Mouse (Mus musculus) midbrain, embryonic 12.5 days (tissue): ENCODE data around the gene C1qtnf5. TPM values are rescaled to one million over a fixed set of nuclear protein-coding genes. Genes with fewer than 3 reads are reported as not detected.

Source experiments
- ATAC-seq: fragments of 200-750 bp; cut with Nextera tagmentation; 2 replicates; pipeline ENCODE4 v1.8.0; 2017; ENCODE audit warnings: low read depth, moderate TSS enrichment, moderate library complexity; ENCODE audit not compliant: low FRiP score
- H3K27ac ChIP-seq: fragments of 300-500 bp; sonication (generic); replicated peaks from 2 replicates; pipeline ENCODE4 v1.5.1; 2016; ENCODE audit warnings: mild to moderate bottlenecking
- H3K27me3 ChIP-seq: fragments of 300-500 bp; sonication (generic); 2 replicates; pipeline ENCODE4 v1.6.1; 2016; ENCODE audit warnings: mild to moderate bottlenecking
- H3K36me3 ChIP-seq: fragments of 300-500 bp; sonication (generic); 2 replicates; pipeline ENCODE4 v1.6.1; 2016
- H3K4me1 ChIP-seq: fragments of 300-500 bp; sonication (generic); 2 replicates; pipeline ENCODE4 v1.6.1; 2016
- H3K4me2 ChIP-seq: fragments of 300-500 bp; sonication (generic); replicated peaks from 2 replicates; pipeline ENCODE4 v1.6.1; 2016; ENCODE audit warnings: mild to moderate bottlenecking, moderate library complexity
- H3K4me3 ChIP-seq: fragments of 300-500 bp; sonication (generic); 2 replicates; pipeline ENCODE4 v1.5.1; 2016; ENCODE audit warnings: mild to moderate bottlenecking
- H3K9ac ChIP-seq: fragments of 300-500 bp; sonication (generic); replicated peaks from 2 replicates; pipeline ENCODE4 v1.6.1; 2016; ENCODE audit warnings: mild to moderate bottlenecking, moderate library complexity
- H3K9me3 ChIP-seq: fragments of 300-500 bp; sonication (generic); 2 replicates; pipeline ENCODE4 v1.6.1; 2016; ENCODE audit warnings: mild to moderate bottlenecking
- WGBS: fragments of 180-500 bp; shearing (Covaris S2); methylation state at CpG from one replicate; pipeline ENCODE4 v1.1.7; 2016; 5-methylcytosine and 5-hydroxymethylcytosine counted together
- polyA plus RNA-seq: library from polyadenylated mRNA; unstranded; fragments of >200 nt; fragmentation: Nextera tagmentation; extraction: Ambion mirVana; gene quantifications from 2 replicates; pipeline ENCODE4 v1.2.1, GENCODE M21; 2016

C1qtnf5 gene
- polyA plus RNA-seq, 1 experiment from 2014 or later = 1.3 TPM

DNA sequence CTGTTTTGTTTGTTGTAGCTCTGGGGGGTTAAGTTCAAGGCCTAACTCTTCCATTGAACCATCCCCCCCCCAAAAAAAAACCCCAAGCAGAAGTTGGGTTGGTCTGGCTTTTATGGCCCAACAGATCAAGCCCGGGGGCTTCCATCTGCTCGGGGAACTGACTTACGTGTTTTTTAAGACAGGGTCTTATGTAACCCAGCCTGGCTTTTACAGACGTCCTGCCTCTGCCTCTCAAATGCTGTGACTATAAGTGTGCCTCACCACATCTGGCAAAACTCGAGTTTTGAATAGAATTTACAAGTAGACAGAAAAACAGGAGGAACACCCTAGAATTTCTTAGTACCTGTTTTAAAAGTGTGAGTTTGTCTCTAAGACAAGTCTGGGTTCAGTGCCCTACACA is 25.5 kb upstream of the C1qtnf5 start:
- Histone ChIP-seq H3K9ac (no peak overlapping the region), H3K36me3 (no peaks in the 10 kb centered on the region), H3K27me3 (peaks cover 75% of the 10 kb centered on the region), H3K4me3 (no peak overlapping the region), H3K4me1 (peaks cover 50% of the 10 kb centered on the region), H3K9me3 (no peaks in the 10 kb centered on the region), H3K4me2 (no peak overlapping the region), H3K27ac (no peak overlapping the region)
- no peak for ATAC-seq
- 71% methylated on average over 5 of the region's 5 CpGs for WGBS

DNA sequence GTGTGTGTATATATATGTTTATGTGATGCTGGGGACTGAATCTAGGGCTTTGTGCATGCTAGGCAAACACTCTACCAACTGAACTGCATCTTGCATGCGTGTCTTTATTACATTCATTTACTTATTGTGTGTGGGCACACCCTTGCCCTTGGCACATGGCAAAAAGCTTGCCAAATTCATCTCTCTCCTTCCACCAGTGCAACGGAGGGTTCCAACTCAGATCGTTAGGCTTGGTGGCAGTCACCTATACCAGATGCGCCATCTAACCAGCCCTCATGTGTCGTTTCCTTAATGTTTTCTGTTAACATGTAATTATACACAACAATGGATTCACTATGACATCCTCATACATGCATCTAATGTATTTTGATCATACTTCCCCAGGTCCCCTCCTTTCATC is 24.8 kb upstream of the C1qtnf5 start:
- no peak overlapping the region for H3K4me3 ChIP-seq
- no peaks in the 10 kb centered on the region for H3K9me3 ChIP-seq
- H3K27me3 ChIP-seq = peaks cover 82% of the 10 kb centered on the region
- H3K4me2 ChIP-seq = no peak overlapping the region
- no peak overlapping the region for H3K9ac ChIP-seq
- peaks cover 48% of the 10 kb centered on the region for H3K4me1 ChIP-seq
- ATAC-seq = no peak
- no peaks in the 10 kb centered on the region for H3K36me3 ChIP-seq
- H3K27ac ChIP-seq = no peak overlapping the region
- WGBS = 95% methylated on average over 5 of the region's 5 CpGs

DNA sequence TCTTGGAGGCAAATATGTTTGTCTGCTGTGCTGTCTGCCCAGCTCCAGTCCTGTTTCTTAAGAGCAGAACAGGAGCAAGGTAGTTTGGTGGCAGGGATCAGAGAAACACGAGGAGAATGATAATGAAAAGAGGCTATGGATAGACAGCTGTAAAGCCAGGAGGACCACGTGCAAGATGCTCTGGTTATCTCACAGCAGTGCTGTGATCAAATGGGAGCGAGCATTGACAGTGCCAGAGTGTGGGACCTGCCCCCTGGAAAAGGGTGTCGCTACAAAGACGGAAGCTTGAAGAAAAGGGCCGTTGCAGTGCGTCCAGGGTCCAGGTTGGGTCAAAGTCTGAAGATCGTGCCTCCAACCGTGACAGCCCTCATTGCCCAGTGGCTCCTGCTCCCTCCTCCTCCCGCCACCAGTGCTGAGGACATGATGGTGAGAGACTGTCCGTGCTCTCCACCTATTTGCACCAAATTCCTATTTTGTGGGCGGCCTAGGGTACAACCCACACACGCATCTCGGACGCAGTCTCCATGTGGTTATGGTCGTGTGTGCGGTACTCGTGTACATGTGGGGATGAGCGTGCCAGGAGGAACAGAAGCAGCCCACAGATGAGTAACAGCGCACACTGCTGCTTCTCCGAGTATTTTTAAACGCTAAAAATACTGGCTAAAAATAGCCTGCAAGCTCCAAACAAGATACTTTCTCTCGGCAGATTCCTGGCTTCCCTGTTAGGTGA is 23.5 kb upstream of the C1qtnf5 start:
- Histone ChIP-seq H3K27ac (no peak overlapping the region), H3K9me3 (no peaks in the 10 kb centered on the region), H3K9ac (0 out of 2 replicates have a peak overlapping the region, but pooled peaks have one; percentile 11), H3K36me3 (no peaks in the 10 kb centered on the region), H3K4me2 (peak overlapping the region; percentile 98), H3K4me3 (peak overlapping the region; percentile 60), H3K4me1 (peaks cover 55% of the 10 kb centered on the region), H3K27me3 (peaks cover 87% of the 10 kb centered on the region)
- WGBS = 8% methylated on average over 23 of the region's 23 CpGs
- ATAC-seq = no peak

DNA sequence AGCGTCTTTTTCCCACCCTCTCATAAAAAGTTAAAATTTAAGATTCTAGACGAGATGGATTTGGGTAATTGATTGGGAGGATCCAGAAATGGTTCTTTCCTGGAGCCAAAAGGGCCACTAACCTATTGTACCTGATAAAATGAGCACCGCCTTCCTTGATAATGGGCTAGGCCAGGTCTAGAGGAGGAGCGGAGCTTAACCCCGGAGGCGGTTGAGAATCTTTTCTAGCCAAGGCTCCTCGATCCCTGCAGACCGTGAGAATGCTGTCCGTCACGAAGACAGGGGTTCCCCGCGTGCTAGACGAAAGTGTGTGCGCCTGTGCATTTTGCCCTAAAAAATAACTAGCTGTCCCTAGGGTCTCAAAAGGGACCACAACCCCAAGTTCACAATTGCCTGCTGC is 22.8 kb upstream of the C1qtnf5 start:
- Histone ChIP-seq H3K36me3 (no peaks in the 10 kb centered on the region), H3K4me3 (peak overlapping the region; percentile 60), H3K4me1 (peaks cover 48% of the 10 kb centered on the region), H3K27ac (no peak overlapping the region), H3K9me3 (no peaks in the 10 kb centered on the region), H3K27me3 (peaks cover 85% of the 10 kb centered on the region), H3K4me2 (peak overlapping the region; percentile 98), H3K9ac (peak overlapping the region; percentile 72; the same call in 1 of the 2 replicates)
- WGBS = 1% methylated on average over 14 of the region's 14 CpGs
- ATAC-seq = peak; percentile 20; the same call in 1 of the 2 replicates

DNA sequence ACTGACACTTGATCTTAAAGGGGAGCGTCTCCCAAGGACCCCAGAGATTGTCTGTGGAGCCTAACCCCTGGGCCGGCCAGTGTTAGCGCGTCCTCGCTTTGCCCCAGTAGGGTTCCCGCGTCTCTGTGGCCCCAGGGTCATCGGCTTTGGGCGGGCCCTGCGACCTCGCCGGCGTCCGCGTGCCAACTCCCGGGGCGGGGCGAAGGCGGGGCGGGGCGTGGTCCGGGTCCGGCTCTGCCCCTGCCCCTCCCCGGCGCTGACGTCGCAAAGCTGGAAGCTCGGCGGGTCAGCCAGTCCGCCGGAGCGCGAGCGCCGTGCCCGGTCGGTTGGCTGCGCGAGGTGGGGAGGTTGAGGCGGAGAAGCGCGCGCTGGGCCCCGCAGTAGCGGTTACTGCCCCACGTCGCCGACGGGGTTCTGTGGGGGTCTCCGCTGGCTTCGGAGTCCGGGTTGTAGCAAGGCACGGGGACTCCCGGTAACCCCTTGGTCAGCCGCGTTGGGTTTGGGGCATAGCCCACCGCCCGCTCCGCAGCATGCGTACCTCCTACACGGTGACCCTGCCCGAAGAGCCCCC is 22.3 kb upstream of the C1qtnf5 start:
- ATAC-seq = peak; percentile 83
- Histone ChIP-seq H3K9me3 (no peaks in the 10 kb centered on the region), H3K4me1 (peaks cover 45% of the 10 kb centered on the region), H3K4me2 (peak overlapping the region; percentile 98), H3K4me3 (peak overlapping the region; percentile 60), H3K36me3 (no peaks in the 10 kb centered on the region), H3K9ac (peak overlapping the region; percentile 72), H3K27me3 (peaks cover 82% of the 10 kb centered on the region), H3K27ac (no peak overlapping the region)
- WGBS = under 1% methylated on average over 62 of the region's 62 CpGs

DNA sequence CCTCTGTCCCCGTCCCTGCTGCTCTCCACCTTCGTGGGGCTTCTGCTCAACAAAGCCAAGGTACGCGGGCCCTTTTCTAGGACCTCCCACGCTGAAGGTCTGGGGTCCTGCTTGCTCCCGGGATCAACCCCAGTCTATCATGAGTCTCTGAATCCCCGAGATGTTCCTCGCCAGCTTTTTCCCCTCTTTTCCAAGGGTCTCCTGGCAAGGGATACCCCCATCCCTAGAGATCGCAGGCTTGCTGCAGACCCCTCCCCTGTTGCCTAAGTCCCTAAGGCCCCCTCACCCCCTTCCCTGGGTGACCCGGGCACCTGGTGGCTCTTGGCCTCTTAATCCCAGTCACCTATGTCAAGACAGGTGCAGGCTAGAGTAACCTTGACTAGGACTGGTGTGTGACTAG is 21.8 kb upstream of the C1qtnf5 start:
- no peak for ATAC-seq
- WGBS = 2% methylated on average over 10 of the region's 10 CpGs
- Histone ChIP-seq H3K27ac (no peak overlapping the region), H3K4me2 (peak overlapping the region; percentile 98), H3K4me3 (peak overlapping the region; percentile 60), H3K4me1 (peaks cover 45% of the 10 kb centered on the region), H3K9me3 (no peaks in the 10 kb centered on the region), H3K27me3 (peaks cover 80% of the 10 kb centered on the region), H3K9ac (peak overlapping the region; percentile 72), H3K36me3 (no peaks in the 10 kb centered on the region)

DNA sequence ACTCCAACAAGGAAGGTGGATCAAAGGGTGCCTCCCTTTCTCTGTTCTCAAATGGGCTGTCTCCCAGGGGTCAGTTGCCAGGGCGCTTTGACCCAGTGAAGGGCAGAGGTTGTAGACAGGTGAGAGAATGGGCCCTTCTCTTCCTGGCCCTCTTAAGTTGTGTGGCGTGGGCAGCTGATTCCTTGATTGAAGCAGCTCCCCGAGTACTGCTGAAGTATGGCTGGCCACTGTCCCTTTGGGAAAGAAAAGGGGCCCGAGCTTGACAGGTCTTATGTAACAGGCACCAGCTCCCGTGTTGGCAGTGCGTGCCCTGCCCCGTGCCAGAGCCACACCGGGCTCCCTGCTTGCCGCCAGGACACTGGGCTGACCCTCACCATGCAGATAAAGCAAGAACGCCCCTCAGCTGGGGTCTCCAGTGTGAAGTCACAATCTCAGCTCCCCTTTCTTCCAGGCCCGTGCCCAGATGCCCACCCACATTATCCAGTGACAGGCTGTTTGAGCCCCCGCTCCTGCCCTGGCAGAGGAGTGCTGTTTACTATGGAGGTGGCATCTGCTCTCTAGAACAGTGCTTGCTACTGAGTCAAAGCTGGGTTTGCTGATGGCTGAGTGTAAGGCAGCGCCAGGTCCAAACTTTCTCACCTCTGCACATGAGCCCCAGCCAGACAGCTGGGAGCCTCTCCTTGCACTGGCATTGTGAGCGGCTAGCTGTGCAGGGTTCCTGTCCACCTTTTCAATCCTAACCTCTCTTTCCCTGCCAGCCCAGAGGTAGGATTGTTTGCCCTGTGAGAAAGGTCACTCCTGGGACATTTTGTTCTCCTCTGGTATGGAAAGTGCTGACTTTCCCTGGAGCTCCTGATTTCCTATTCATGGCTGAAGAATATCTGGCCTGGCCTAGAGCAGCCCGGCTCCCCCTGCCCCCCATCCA is 21.0 kb upstream of the C1qtnf5 start:
- Histone ChIP-seq H3K27ac (no peak overlapping the region), H3K9ac (no peak overlapping the region), H3K27me3 (peaks cover 73% of the 10 kb centered on the region), H3K4me2 (peak overlapping the region; percentile 98), H3K36me3 (no peaks in the 10 kb centered on the region), H3K4me3 (peak overlapping the region; percentile 60; the same call in 1 of the 2 replicates), H3K9me3 (no peaks in the 10 kb centered on the region), H3K4me1 (peaks cover 43% of the 10 kb centered on the region)
- WGBS = 71% methylated on average over 15 of the region's 15 CpGs
- ATAC-seq = no peak

DNA sequence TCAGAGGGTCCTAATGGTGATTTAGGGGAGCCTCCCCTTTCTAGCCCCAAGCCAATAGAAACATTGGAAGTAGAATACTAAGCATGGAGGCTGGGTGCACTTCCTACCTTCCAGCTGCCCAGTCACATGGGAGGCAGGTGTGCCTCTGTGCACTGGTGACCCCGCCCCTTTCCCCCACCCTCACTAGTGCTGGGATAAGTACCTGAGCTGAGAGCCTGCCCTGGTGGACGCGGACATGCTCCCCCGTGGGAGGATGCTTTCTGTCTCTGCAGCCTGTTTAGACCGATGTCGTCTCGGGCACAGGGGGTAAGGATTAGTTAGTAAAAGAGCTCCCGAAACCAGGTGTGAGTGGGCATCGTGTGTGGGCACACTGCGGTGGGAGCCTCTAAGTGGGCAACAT is 20.1 kb upstream of the C1qtnf5 start:
- H3K27me3 ChIP-seq = peaks cover 68% of the 10 kb centered on the region
- 53% methylated on average over 10 of the region's 10 CpGs for WGBS
- H3K4me1 ChIP-seq = peaks cover 35% of the 10 kb centered on the region

DNA sequence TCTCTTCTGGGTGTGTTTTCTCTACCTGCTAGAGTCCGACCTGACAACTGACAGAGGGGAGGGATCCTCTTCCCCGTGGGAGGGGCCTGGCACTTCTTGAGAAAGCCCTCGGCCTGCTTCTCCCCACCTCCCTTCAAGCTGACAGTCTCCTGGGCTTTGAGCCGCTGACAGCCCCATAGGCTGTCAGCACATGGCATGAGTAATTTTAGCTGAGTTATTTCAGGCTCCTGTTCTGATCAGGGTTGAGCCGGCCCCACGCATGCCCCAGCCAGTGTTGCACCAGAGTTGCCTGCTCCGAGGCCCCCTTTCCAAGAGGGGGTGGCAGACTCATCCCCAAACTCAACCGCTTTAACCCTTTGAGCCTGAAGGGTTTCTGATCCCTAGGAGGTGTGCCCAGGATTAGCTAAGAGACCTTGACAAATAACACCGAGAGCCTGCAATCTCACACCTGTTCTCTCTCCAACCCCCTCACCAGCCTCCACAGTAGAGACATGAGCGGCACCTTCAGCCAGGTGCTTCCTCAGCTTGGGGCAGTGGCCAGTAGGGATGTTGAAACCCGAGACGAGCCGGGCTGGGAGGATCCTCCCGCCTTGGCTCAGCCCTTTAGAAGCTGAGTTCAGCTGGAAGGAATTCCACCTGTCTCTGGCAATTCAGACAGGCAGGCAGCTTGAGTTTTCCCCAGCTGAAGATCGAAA is 19.1 kb upstream of the C1qtnf5 start:
- Histone ChIP-seq H3K4me2 (no peak overlapping the region), H3K27me3 (peaks cover 59% of the 10 kb centered on the region), H3K9me3 (no peaks in the 10 kb centered on the region), H3K4me1 (peaks cover 35% of the 10 kb centered on the region), H3K9ac (no peak overlapping the region), H3K36me3 (no peaks in the 10 kb centered on the region), H3K27ac (no peak overlapping the region), H3K4me3 (no peak overlapping the region)
- WGBS = 14% methylated on average over 15 of the region's 15 CpGs
- ATAC-seq = no peak

More for the DNA sequence above, 20.1 kb upstream of the C1qtnf5 start:
- H3K9ac ChIP-seq = no peak overlapping the region
- no peaks in the 10 kb centered on the region for H3K9me3 ChIP-seq
- no peak for ATAC-seq
- H3K4me2 ChIP-seq = no peak overlapping the region
- no peak overlapping the region for H3K4me3 ChIP-seq
- H3K36me3 ChIP-seq = no peaks in the 10 kb centered on the region
- no peak overlapping the region for H3K27ac ChIP-seq

DNA sequence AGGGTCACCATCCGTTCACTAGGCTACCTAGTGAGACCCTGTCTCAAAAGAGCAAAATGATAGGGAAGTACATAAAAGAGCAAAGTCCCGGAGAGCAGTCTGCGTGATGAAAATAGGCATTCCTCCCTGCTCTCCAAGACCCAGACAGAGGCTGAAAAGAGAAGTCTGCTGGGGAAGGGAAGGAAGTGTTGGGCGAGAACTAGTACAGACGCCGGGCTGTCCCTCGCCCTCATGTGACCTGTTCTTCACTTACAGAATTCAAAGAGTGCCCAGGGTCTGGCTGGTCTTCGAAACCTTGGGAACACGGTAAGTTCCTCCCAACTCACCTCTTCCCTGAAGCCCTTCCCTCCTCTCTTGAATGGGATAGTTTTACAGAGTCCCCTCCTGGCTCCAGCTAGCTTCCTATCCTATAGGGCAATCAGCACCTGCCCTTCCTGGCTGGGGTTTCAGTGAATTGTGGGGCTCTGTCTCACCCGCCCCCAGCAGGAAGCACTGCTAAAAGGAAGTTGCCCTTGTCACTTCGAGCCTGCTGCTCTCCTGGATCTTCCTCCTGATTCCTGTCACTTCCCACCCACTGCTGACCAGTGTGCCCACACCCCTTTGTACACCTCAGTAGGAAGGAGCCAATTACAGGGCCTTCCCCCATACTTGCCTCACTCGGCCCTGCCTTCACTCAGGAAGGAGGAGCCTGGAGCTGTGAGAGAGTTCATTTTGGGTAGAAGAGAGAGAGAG is 18.0 kb upstream of the C1qtnf5 start:
- Histone ChIP-seq H3K27ac (no peak overlapping the region), H3K4me3 (no peak overlapping the region), H3K4me2 (no peak overlapping the region), H3K4me1 (peaks cover 31% of the 10 kb centered on the region), H3K27me3 (peaks cover 47% of the 10 kb centered on the region), H3K9me3 (no peaks in the 10 kb centered on the region), H3K9ac (no peak overlapping the region), H3K36me3 (no peaks in the 10 kb centered on the region)
- ATAC-seq = no peak
- WGBS = 72% methylated on average over 12 of the region's 12 CpGs
